Mouse (Mus musculus): ENCODE measurements at regions not wholly inside any gene's neighbourhood (a gene's known extent, or its start where the extent isn't known, plus 50 kb on each side); places are given as distances from the start of the nearest gene placed in this dataset.

DNA sequence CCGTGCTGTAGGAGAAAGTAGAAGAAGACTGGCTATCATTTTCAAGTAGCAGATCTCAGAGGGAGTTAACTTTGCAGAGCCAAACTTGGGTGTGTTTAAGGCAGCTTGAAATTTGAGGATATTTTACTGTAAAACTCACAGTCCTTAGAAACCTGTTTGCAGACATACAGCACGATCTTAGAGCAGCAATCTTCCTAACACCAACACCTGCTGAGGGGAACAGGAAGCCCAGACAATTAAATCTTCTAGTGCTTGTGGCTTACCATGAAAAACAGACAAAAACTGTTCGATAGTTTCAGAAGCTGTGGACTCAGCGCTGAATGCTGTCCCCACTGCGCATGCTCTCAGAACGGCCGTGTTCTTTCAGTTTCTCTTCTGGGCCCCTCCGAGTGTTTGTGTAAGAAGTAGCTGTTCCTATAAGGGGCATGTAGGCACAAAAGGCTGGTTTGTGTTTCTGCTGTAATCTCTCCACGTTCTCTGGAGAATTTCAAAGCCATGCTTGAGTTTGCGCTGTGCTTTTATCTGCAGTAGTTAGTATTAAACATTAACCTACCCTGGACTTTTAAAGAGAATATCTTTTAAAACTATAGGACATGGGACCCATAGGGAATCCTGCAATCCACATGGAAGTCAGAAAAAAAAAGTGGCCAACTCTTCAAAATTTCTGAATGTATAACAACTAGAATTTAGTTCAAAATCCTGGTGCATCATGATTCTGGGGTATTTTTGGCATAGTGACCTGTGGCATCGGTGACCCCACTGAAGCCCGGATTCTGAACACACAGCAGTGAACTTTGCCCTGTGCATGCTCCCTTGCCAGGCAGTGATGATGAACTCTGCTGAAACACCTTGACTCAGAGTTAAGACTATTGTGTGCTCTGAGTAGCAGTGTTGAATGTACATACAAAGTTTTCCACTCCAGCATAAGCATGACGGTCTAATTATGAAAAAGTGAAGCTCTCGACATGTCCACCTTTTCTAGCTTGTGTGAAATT, 584.4 kb downstream of the Etnk1 start:
- DNase-seq (ENCODE audit: low read depth, low spot score) = no peak

DNA sequence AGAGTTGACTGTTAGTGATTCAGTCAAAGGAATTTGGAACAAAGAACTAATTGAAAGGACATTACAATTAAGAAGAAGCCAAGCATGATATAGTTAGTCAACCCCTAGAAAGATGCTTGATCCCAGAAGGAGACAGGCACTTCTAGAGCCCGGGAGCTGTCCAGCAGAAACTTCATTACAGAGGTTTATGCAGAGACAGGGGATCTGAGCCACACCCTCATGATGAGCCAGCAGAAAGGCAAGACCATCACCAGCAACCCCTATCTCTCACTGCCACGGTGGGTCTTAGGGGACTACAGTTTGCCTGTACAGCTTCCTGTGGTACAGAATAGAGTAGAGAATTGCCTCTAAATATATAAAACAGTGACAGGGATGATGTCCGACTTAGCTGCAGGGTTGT, 590.4 kb downstream of the Etnk1 start:
- DNase-seq (ENCODE audit: low read depth, low spot score) = no peak

DNA sequence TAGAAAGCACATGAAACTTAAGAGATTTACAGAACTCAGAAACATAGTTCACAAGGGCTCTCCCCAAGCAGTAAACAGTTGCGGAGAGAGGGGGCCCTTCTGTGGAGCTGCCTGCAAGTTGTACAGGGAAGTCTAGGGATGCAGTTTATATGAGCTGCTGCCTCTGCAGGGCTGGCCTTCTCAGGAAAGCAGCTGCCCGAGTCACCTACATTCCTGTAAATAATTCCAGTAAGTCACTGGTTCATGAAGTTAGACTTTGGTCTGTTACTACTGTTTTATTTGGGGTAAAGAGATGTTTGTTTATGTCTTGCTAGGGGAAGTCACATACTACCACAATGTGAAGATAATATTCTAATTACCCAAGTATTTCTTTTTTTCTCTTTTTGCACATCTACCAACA, 601.1 kb downstream of the Etnk1 start:
- no peak for DNase-seq (ENCODE audit: low read depth, low spot score)
